21 mouse cellular contexts compared by ENCODE assay signal in the genomic region with DNA sequence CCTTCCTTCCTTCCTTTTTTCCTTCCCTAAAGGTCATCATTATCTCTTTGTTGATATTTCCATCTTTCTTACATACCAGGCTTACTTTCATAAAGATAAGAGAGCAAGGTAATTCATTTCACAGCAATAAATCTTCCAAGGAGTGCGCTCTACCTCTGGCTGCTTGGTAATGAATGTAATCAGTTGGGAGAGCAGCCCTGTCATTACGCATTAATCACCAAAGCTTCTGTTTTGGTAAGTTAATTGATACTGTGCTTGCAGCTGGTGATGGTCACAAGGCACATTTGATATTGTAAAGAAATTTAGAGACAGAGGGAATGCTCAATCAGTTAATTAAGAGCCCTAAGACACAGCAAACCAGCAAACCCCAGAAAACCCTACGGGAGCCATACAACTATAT.
DNase-seq lines count a peak whose midpoint lies in the region; ATAC-seq and TF ChIP-seq lines count a peak whose summit lies in the region.
"Had no signal": no experiment of that assay in that cellular context is flagged by ENCODE, and none has a peak within 500 bp of the region (broad histone marks: within the 10 kb centered on the region; RNA-seq: fewer than 3 reads in every experiment).

No protein-coding gene starts in this region.

- no peak overlapping the region for H3K4me2 ChIP-seq in midbrain, postnatal 0 days (ENCODE audit: low read depth, low read length, poor library complexity, severe bottlenecking)
- no peak overlapping the region for H3K4me2 ChIP-seq in hindbrain, embryonic 15.5 days
- H3K4me2 ChIP-seq: embryonic facial prominence, embryonic 12.5 days; forebrain, embryonic 12.5 days had no signal

- H3K9ac ChIP-seq in midbrain, postnatal 0 days (replicated peaks; ENCODE audit: low read length, poor library complexity, severe bottlenecking), result no peak overlapping the region
- no peak overlapping the region for H3K9ac ChIP-seq in hindbrain, embryonic 15.5 days
- H3K9ac ChIP-seq: embryonic facial prominence, embryonic 12.5 days; forebrain, embryonic 12.5 days had no signal

- 85% methylated on average over 3 of the region's 3 CpGs for WGBS in midbrain, postnatal 0 days
- 92% methylated on average over 3 of the region's 3 CpGs for WGBS in midbrain, embryonic 10.5 days
- 47% methylated on average over 3 of the region's 3 CpGs for WGBS in hindbrain, embryonic 15.5 days

- H3K9me3 ChIP-seq in midbrain, postnatal 0 days (ENCODE audit: low read length), result no peaks in the 10 kb centered on the region
- H3K9me3 ChIP-seq in midbrain, embryonic 10.5 days (replicated peaks), result no peaks in the 10 kb centered on the region
- no peaks in the 10 kb centered on the region for H3K9me3 ChIP-seq in hindbrain, embryonic 15.5 days
- H3K9me3 ChIP-seq: embryonic facial prominence, embryonic 12.5 days; forebrain, embryonic 12.5 days; heart, embryonic 10.5 days had no signal

- no peak for TF ChIP-seq POLR2A in brain, embryonic 14.5 days (IDR thresholded peaks at IDR 0.05; ENCODE audit: borderline replicate concordance, extremely low read depth, insufficient read depth, insufficient read length, poor library complexity, severe bottlenecking)

- H3K4me3 ChIP-seq in midbrain, postnatal 0 days (ENCODE audit: low read depth, low read length), result no peak overlapping the region
- H3K4me3 ChIP-seq in midbrain, embryonic 10.5 days, result no peak overlapping the region
- H3K4me3 ChIP-seq in hindbrain, embryonic 15.5 days, result no peak overlapping the region
- H3K4me3 ChIP-seq: embryonic facial prominence, embryonic 12.5 days; forebrain, embryonic 12.5 days; heart, embryonic 10.5 days had no signal

- no peaks in the 10 kb centered on the region for H3K36me3 ChIP-seq in midbrain, postnatal 0 days (ENCODE audit: insufficient read depth, low read length)
- no peaks in the 10 kb centered on the region for H3K36me3 ChIP-seq in midbrain, embryonic 10.5 days
- no peaks in the 10 kb centered on the region for H3K36me3 ChIP-seq in hindbrain, embryonic 15.5 days
- H3K36me3 ChIP-seq: embryonic facial prominence, embryonic 12.5 days; forebrain, embryonic 12.5 days; heart, embryonic 10.5 days had no signal

- DNase-seq in midbrain, postnatal 0 days (ENCODE audit: low spot score), result peak; percentile 26
- DNase-seq in midbrain, embryonic 10.5 days (ENCODE audit: low spot score), result no peak
- peak; percentile 49 for DNase-seq in brain, embryonic 14.5 days (ENCODE audit: low read depth)
- DNase-seq in adrenal gland, postnatal 4 days (ENCODE audit: low spot score in 2 of 2), result no peak
- DNase-seq: adrenal gland, adult 2 months; adrenal gland, postnatal 25 days; cerebellum, adult 11 months; cerebellum, adult 8-10 months; cerebellum, postnatal 14 days; gastrocnemius, postnatal 10 days; heart, adult 18-20 months; heart, postnatal 10 days; heart, postnatal 4 days had no signal

- H3K27ac ChIP-seq in midbrain, postnatal 0 days (ENCODE audit: low read depth, low read length), result no peak overlapping the region
- H3K27ac ChIP-seq in midbrain, embryonic 10.5 days (replicated peaks), result no peak overlapping the region
- peak overlapping the region; percentile 20; the same call in 1 of the 2 replicates for H3K27ac ChIP-seq in hindbrain, embryonic 15.5 days (replicated peaks)
- H3K27ac ChIP-seq: embryonic facial prominence, embryonic 12.5 days; forebrain, embryonic 12.5 days; heart, embryonic 10.5 days had no signal

- H3K27me3 ChIP-seq in midbrain, postnatal 0 days (ENCODE audit: insufficient read depth, low read length), result no peaks in the 10 kb centered on the region
- H3K27me3 ChIP-seq in midbrain, embryonic 10.5 days (ENCODE audit: low read depth, poor library complexity, severe bottlenecking), result no peaks in the 10 kb centered on the region
- H3K27me3 ChIP-seq in hindbrain, embryonic 15.5 days, result no peaks in the 10 kb centered on the region
- H3K27me3 ChIP-seq: CH12.LX; embryonic facial prominence, embryonic 12.5 days; forebrain, embryonic 12.5 days had no signal

- no peak for ATAC-seq in midbrain, postnatal 0 days (ENCODE audit: low FRiP score)
- ATAC-seq in hindbrain, embryonic 15.5 days (ENCODE audit: low FRiP score, low read depth), result peak; percentile 55; the same call in 1 of the 2 replicates
- no peak for ATAC-seq in erythroblast, adult 5-6 weeks (replicated peaks; ENCODE audit: low FRiP score, poor library complexity, severe bottlenecking)
- ATAC-seq: forebrain, embryonic 16.5 days; inflammation-experienced regulatory T-cells, adult 6 months had no signal

- no peaks in the 10 kb centered on the region for H3K4me1 ChIP-seq in midbrain, postnatal 0 days (ENCODE audit: insufficient read depth, low read length)
- H3K4me1 ChIP-seq in midbrain, embryonic 10.5 days, result no peaks in the 10 kb centered on the region
- H3K4me1 ChIP-seq in hindbrain, embryonic 15.5 days (replicated peaks), result peaks cover 21% of the 10 kb centered on the region
- H3K4me1 ChIP-seq: embryonic facial prominence, embryonic 12.5 days; forebrain, embryonic 12.5 days had no signal

- TF ChIP-seq CTCF in midbrain, postnatal 0 days (IDR thresholded peaks at IDR 0.05), result no peak
- no peak for TF ChIP-seq CTCF in brain, embryonic 14.5 days (IDR thresholded peaks at IDR 0.05; ENCODE audit: borderline replicate concordance, extremely low read depth, insufficient read depth, insufficient read length)

Comparison
In these comparisons a context has a peak if more than half of its experiments do, and no peak if none do; other contexts are left out.
1. DNase-seq: peak in midbrain, postnatal 0 days (single experiment) and brain, embryonic 14.5 days (single experiment); none in midbrain, embryonic 10.5 days (single experiment) and adrenal gland, postnatal 4 days (0 of 2).